Mouse (Mus musculus) fat pad, adult 2 months (tissue): ENCODE measurements around the gene Ripor3.
A peak's percentile ranks its signal among the peaks of the same experiment; 100 is the strongest.
"Not testable (repeated sequence)": the region's sequence is repeated elsewhere in the genome, so short reads cannot be mapped to it uniquely, and the experiment has no call there.

ENCODE experiments used
- DNase-seq: peaks from one replicate; pipeline ENCODE4 v3.0.0-alpha.2; 2011; ENCODE audit warnings: low read depth, low spot score; ENCODE audit errors: extremely low read depth

Ripor3 gene

DNA sequence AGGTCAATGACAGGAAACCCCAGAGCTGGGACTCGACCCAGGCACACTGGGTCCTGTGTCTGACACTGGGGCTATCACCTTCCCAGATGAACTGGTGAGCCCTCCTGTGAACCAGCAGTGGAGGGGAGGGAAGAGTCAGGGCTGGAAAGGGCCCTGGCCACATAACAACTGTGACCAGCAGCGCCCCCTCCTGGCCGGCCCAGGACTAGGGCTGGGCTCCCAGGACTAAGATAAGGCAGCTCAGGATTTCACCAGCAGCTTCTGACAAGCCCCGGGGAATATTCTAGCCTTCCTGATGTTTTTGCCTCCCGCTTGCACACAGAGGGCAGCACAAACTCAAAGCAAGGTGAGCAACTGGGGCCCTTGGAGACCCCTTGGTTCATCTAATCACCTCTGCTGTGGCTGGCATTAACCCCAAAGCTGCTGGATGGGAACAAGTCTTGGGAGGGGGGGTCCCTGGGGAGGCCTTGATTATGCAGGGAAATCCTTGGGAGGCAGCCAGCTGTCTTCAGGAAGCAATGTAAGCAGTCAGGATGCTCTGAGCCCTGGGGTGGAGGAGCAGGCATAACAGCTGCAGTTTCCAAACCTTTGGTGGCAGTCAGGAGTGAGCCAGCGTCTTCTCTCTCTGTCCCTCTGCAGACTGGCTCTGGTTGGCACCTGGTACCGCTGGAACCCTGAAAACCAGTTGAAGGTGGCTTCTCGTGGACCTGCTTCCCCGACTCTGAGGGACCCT lies at the start of gene Ripor3:
Gene Ripor3 (minus strand): TSS at position 683 of the 733 bp plus-strand sequence.
- no peak for DNase-seq

DNA sequence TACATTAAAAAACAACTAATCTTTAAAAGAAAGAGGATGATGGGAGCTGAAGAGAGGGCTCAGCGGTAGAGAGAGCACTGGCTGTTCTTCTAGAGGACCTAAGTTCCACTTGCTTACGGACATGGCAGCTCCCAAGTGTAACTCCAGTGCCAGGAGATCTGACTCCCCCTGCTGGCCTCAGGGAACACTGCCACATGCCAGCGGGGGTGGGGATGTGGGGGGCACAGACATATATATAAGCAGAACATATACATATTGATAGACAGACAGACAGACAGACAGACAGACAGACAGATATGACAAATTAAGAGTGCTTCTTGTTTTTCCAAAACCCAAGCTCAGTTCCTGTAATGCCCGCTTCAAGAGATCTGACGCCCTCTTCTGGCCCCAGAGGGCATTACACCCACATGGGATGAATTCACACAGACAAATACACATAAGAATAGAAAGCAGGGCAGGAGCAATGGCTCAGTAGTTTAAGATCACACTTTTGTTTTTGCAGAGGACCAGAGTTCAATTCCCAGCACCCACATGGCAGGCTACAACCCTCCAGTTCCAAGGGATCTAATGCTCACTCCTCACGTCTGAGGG lies 48.9 kb upstream of the Ripor3 start:
- DNase-seq, result no peak

DNA sequence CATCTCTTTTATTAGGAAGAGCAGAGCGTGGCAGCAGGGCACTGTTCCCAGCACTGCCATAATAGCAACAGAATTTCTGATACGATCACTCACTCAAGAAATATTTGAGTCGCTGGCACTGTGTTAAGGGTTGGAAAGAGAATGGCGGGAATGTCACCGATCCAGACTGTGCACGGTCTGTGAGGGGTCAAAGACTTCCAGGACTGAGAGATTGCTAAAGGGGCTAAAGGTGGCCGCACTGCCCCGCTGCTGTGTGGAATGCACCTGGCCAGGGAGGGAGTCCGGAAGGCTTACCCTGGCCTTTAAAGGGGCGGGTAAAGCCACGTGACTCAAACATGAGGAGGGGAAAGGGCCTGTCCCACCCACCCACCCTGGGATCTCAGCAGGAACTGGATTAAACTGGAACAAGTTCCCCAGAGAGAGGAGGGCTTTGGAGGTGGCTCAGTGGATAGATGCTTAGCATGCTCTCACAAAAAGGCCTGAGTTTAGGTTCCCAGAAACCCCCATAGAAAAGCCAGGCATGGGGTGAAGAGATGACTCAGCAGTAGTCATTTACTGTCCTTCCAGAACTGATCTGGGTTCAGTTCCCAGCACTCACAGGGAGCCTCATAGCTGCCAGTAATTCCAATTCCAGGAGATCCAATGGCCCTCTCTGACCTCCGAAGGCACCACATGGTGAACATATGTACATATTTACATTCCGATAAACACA lies 48.2 kb upstream of the Ripor3 start:
- no peak for DNase-seq

DNA sequence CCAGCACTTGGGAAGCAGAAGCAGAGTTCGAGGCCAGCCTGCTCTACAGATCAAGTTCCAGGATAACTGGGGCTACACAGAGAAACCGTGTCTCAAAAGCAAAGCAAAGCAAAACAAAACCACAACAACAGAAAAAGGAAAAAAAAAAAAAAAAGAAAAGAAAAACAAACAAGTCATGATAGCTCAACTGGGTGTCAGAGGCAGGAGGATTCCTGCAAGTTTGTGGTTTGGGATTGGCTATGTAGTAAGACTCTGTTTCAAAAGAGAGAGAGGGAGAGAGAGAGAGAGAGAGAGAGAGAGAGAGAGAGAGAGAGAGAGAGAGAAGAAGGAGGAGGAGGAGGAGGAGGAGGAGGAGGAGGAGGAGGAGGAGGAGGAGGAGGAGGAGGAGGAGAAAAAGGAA lies 47.5 kb upstream of the Ripor3 start:
- not testable (repeated sequence) for DNase-seq

DNA sequence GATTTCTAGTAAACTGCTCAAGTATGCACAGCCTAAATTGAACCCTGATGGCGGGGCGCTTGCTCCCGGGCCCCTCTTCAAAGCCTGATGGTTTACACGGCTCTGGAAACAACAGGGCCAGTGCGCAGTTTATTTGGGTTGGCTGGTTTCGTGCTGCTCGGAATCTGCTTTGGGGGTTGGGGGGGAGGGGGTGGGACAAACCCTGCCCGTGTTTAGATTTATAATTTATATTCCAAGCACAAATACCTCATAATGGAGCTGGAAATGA lies 46.2 kb upstream of the Ripor3 start:
- DNase-seq, result no peak

DNA sequence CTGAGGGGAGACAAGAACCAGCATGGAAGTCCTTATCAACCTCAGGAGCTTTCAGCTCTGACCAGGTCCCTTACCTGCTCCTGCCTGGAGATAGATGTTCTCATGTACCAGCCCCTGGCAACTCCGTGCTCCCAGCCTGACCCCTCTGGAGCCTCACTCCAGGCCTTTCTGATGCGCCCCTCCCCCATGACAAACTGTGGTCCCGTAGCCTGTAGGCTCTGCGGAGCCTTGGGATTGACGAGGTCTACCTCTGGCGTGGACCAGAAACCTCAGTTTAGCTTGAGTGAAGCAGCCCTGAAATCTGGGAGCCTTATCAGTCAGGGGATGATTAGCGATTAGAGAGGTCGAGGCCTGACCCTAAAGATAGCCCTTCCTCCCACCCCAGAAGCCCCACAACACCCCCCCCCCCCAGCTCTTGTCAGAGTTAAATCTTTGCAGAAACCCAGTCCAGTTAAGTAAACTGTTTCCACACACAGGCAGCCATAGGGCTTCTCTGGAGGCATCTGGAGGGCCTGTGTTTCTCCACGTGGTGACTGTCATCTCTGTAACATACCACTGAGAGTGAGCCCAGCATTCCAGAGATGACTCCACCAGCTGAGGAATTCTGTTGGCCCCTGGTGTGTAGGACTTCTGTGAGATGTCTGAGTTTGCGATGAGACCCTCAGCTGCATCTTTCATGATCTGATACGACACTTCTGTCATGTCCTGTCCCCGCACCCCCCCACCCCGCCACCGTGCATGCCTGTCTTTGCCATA lies 45.7 kb upstream of the Ripor3 start:
- no peak for DNase-seq

DNA sequence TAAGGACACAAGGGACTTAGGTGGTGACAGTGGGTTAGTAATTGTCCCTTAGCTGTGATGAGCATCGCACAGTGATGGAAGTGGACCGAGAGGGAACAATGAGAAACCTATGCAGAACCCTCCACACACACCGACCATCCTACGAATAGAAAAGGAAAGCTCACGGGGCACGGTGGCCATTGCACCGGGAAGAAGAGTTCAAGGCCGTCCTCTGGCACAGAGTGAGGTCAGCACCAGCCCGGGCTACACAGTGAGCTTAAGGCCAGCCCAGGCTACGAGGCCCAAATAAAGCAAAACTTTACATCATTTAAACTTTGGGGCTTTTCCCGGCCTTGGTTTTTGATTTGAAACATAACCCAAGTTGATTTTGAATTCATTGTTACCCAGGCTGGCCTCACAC lies 43.7 kb upstream of the Ripor3 start:
- no peak for DNase-seq

DNA sequence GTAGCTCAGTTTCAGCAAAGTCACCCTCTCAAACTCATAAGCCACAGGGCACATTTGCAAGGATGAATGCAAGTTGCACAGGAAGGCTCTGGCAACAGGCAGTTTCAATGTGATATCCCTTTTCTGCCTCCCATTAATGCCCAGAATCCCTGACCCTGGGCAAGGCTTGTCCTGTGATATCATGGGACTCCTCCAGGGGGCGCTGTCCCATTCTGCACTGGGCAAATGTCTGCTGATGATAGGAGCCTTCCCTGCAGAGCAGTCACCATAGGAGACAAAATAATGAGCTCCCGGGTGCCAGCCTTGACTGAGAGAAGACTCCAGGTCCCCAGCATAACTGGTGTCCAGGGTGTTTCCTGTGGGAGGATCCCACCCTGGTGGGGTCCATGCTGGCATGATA lies 42.3 kb upstream of the Ripor3 start:
- no peak for DNase-seq

DNA sequence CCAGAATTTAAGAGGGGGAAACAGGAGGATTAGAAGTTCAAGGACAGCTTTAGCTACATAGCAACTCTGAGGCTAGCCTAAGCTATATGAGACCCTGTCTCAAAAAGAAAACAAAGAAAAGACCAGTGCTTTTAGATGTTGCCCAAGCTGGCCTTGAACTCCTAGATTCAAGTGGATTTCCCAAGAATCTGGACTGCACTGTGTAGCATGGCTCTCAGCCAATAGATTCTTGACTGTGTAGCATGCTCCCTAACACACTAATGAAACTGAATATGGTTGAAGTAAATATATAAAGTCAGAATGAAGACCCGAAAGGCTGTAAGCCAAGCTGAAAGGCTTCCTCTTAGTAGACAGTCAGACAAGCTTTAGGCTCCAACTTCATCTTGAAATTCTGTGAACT lies 41.7 kb upstream of the Ripor3 start:
- no peak for DNase-seq

DNA sequence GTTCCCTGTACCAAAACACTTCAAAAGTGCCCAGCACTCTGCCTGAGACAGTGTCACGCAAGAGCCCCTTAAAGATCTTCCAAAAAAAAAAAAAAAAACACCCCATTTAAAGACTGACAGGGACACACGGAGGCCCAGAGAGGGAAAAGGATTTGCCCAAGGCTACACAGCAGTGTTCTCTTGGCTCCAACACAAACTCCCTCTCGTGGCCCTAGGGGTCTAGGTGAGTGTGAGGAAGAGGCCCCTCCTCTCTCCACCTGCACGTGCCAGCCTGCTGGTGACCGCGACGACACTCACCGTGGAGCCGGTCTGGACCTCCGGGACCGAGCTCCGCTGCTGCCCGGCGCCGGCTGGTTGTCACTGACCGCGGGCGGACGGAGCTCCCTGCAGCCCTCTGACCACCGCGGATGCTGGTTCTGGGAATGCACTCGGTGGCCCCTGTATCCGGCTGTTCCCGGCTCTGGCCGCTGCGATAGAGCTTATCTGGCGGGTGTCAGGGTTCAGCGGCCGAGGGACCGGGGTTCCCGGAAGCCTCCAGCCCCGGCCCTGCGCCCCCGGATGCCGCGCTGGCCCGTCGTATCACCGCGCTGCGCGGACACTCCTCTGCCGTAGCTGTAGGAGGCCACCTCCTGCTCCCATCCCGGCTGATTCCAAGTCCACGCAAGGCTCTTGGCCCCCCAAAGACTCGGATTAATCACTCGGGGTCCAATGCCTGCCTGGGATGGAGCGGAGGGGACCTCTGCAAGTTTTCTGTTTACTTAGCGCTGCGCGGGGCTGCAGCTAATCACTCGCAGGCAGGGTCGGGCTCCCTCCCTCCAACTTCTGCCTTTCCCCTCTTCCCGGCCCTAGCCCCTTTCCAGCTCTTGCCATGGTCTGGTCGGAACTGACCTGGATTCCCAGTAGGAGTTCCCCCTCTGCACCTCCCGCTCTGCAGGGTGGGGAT lies 39.9 kb upstream of the Ripor3 start:
- no peak for DNase-seq

DNA sequence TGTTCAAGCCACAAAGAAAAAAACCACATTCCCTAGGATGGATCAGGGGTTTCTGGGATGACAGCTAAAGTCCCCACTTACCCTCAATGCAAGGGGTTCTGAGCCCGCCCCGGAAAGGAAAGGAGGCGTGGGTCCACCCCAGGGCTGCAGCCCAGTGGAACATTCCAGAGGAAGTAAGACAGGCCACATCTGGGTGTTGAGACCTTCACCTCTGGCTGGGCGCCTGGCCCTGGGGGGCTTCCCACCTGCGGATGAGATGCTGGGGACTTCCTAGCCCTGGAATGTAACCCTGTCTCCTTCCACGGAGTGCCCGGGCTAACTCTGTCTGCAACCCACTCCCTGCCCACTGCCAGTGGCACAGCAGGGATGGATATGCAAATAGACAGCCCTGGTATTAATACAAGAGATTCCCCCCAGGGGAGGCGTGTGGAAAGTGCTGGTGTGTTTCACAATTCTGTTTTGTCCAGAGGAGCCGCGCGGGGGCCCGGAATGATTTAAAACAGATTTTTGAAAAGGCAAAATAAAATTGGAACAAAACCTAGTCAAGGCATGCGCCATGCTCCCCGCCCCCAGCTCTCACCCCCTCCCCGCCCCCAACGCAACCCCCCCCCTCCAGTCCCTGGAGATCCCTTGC lies 38.7 kb upstream of the Ripor3 start:
- no peak for DNase-seq

DNA sequence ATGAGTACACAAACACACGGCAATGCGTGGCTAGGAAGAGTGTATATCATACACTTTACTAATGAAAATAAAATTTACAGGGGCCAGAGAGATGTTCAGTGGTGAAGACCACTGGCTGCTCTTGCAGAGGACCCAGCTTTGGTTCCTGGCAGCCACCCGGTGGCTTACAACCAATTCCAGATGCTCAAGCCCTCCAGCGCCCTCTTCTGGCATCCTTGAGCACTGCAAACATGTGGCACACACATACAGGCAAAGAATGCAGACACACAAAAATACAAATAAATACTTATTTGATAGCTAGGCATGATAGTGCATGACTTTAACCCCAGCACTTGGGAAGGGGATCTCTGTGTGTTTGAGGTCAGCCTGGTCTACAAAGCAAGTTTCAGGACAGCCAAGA lies 36.0 kb upstream of the Ripor3 start:
- DNase-seq, result no peak

DNA sequence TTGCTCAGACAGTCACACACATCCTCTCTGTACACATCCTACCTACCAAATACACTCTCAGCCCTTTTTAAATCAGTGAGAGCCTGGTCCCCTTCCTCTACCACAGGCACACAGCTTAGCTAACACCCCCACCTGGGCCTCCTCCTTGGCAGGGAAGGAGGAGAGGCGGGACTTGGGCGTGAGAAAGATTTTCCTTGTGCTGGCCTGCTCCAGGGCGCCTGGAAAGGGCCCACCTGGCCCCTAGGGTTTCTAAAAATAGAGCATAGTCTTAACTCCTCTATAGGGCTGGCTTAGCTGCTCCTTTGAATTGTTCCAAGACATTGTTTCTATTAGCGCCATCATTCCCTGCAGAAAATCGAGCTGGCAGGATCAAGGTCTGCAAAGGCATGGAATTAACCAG lies 35.4 kb upstream of the Ripor3 start:
- peak; percentile 56 for DNase-seq

DNA sequence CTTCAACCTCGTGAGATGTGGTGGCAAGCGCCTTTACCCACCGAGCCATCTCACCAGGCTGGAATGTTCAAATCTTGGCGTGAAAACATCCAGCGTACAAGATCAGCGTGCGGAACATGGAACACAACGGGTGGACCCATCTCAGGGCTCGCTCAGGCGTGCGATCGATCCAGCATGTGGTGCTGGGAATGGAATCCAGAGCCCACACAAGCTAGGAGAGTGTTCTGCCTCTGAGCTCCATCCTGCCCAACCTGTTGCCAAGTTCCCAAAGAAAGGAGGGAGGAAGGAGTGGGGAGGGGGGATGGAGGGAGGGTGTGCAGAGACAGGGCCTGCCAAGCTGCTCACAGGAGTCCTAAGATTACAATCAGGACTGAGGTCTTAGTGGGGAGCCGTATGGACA lies 34.9 kb upstream of the Ripor3 start:
- no peak for DNase-seq

DNA sequence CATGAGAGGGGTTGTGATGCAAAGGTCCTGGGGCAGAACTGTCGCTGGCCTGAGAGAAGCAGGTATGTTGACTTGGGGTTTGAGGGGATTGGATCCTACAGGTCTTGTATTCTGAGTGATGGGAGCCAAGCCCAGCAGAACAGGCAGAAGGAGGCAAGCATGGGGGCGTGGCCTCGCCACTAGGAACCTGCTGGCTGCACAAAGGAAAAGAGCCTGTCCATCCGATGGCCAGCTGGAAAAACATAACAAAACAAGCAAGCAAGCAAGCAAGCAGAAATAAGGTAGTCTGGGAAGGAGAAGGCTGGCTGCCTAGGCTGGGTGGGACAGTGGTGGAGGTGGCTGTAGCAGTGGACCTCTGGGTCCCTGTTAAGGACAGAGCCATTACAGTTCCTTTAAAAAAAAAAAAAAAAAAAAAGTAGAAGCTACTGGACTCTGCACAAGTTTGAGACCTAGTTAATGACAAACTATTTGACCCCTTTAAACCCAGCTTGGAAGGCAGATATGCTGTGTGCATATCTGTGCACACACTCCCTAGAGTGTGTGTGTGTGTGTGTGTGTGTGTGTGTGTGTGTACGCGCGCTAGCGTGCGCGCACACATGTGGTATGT lies 34.4 kb upstream of the Ripor3 start:
- no peak for DNase-seq

DNA sequence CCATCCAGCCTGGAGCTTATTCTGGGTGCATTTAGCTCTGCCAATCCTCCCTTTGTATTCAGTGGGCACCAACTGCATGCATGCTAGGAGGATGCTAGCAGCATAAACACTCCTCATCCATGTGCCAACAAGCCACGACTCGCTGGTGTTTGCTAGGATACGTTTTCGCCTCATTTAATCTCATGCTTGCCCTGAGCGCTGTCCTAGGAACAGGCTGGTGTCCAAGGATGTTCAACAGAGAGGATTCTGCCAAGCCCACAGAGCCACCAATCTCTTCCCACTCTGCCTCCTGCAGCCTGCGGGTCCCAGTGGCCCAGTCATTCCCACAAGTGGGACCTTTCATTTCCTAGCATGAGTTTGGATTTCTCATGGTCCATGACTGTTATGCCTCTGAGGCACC lies 31.6 kb upstream of the Ripor3 start:
- no peak for DNase-seq

DNA sequence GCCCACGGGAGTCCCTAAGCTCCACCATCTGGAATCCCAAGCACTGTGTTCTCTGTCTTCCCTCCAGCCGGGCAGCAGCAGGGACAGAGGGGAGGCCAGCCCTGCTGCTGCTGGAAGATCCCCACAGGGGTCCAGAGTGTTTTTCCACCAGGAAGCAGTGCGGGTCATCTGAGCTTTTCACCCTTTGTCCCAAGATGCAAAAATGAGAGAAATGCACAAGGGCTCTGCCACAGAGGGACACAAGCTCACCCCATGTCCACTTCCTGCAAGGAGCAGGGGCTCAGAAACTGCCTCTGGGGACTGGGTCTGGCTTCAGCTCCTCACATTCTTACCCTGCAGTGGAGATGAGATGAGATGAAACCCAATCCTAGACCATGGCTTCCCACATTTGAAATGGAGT lies 30.3 kb upstream of the Ripor3 start:
- no peak for DNase-seq

DNA sequence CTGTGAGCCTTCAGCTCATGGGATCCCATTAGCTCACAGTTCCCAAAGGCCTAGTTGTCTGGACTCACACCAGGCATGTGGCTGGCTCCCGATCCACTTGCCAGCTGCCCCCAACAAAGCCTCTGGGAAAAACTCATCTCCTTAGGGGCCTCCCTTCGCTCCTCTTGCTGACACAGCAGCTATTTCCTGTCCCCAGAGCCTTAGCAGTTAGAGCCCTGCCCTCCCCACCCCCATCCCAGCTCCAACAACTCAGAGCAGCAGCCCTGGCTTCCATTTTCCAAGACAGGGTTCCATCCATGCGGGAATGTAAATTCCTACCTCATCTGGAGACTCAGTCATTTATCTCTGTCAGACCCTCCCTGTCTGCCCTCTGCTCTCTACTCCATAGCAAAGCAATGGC lies 26.6 kb upstream of the Ripor3 start:
- no peak for DNase-seq

DNA sequence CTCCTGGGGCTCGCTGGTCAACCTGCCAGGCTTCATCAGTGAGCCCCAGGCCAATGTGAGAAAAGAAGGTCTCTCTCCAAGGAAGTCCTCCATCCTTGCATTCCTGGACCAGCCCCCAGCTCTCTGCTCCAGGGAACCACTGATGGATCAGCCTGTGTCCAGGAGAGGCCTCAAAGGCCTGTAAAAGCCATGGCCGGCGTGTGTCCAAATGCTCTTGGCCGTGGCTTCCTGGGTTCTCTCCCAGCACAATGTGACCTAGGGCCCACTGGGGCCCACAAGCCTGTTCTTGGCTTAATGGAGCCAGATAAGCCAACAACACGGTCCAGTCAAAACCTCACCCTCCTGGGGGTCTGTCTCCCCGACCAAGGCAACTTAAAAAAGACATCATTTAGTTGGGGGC lies 25.5 kb upstream of the Ripor3 start:
- DNase-seq, result no peak

DNA sequence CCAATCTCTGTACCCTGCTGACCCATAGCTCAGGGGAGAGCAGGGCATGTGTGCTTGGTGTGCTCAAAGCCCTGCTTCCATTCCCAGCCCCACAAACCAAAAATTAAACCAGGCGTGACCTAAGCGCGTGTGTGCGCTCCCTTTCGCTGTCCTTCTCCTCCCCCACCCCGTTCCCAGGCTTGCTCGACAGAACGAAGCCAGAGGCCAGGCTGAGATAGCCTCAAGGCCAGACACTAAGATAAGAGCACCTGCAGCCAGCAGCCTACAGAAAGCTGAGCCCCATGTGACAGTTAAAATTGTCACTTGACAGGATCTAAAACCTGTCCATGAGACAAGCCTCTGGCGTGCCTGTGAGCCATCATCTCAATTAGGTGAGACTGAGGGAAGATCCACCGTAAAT lies 23.5 kb upstream of the Ripor3 start:
- no peak for DNase-seq
